Mouse (Mus musculus) cerebellum, adult 9-11 months (tissue): Measurements from ENCODE around the gene Cartpt.
"Not testable (repeated sequence)": the region's sequence is repeated elsewhere in the genome, so short reads cannot be mapped to it uniquely, and the experiment has no call there.

Experiments
- DNase-seq: peaks from one replicate; pipeline ENCODE4 v3.0.0; 2022

Cartpt gene

GRCm38 (mm10) chr13:99855229-99855628 is 45.7 kb downstream of the Cartpt start:
- DNase-seq = no peak

- no peak for DNase-seq
These were observed 47.8 kb downstream of the Cartpt start for GRCm38 (mm10) chr13:99853131-99853530.

GRCm38 (mm10) chr13:99852416-99852815 is 48.5 kb downstream of the Cartpt start:
- DNase-seq = not testable (repeated sequence)

- no peak for DNase-seq
These were observed 49.9 kb downstream of the Cartpt start for GRCm38 (mm10) chr13:99851026-99851425.

GRCm38 (mm10) chr13:99849597-99849996 is 51.3 kb downstream of the Cartpt start:
- DNase-seq = no peak
